Mouse (Mus musculus) T-helper 1 cell (primary cell): ENCODE data around the gene Dcps.

Experiments used
- in situ Hi-C: fragments of 300-600 bp; cut with MboI, MseI; formaldehyde crosslinking; loops from one replicate; pipeline ENCODE4 v1.15.1; 2025; ENCODE audit warnings: high pct_unique_total_duplicates

Gene Dcps

DNA sequence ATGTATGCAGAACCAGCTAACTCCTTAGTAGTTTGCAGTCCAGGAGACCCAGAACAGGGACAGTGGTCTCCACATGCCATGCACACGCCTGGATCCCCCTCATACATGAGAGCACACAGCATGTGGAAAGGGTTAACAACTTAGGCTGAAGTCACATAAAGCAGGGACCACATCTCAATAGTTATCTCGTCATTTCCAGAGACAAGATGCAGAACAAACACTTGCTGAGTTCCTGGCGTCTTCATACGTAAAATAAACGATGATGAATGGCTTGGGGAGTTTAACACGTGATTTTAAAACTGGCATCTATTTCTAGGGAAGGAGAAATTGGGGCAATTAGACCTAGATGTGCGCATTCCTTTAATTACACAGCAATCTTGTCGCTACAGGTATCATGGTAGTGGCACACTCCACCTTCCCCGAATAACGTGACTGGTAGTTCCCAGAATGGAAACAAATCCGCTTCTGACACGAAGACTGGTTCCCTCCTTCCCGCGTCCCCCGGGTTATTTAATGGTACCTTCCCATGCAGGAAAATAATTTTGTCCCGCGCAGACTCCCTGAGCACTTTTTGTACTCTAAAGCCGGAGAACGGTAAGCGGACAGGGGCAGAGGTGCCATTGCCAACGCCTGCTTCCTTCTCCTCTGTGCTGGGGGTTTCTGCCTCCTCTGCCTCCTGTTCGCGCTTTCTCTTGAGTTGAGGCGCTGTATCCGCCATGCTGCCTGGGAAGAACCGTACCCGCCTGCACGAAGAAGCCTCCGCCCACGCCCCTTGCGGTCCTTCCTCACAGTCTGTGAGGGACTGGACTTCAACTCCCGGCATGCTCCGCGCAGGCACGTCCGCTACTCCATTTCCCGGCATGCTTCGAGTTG is at the start of gene Dcps:
TSS of gene Dcps (minus strand) at position 811 of the 873 bp plus-strand sequence.
- in situ Hi-C loops, result no loop called here

GRCm38 (mm10) chr9:35223466-35223865 is 47.6 kb upstream of the Dcps start:
- in situ Hi-C loops, result loop anchor here (25.0 kb wide), 1 partner anchor 1539 kb away; the partner anchor contains the start of gene Stt3a

- in situ Hi-C loops, result loop anchor here (10.0 to 25.0 kb wide), 2 partner anchors 47 to 1544 kb away; partner anchors contain the start of genes Fam118b, Rpusd4 and Stt3a
Observed at GRCm38 (mm10) chr9:35217963-35218362, 42.1 kb upstream of the Dcps start.

DNA sequence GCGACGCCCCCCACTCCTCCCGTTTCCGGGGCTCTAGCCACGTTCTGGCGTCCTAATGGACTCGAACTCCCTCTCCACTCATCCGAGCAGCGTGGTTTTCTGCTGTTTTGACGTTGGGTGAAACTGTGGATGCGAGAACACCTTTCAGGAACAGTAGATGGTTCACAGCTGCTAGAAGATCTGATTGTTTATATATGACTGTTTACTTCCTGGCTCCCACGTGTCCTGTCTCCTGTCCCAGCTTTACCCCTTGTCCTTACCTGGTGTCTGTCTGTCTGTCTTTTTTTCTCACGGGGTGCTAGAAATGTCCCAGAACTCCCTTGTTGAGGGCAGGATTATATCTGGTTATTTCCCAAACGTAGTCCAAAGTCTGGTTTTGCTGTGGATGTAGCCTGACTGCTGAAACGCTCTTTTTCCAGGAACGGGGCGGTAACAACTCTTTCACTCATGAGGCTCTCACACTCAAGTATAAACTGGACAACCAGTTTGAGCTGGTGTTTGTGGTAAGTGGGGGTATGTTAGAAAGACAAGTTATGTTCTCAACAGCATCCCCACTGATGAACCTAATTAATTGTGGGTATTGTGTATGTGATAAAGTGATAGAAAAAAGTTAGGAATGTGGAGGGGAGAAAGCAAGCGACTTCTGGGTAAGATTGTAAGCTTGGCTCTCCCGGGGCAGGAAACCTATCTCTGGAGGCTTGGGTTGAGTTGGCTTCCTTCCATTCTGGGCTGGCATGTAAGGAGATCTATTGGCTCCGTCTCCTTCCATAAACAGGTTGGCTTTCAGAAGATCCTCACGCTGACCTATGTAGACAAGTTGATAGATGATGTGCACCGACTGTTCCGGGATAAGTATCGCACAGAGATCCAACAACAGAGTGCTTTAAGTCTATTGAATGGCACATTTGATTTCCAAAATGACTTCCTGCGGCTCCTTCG is 36.0 kb upstream of the Dcps start:
- in situ Hi-C loops, result loop anchor here (5.0 to 25.0 kb wide), 3 partner anchors 53 to 1550 kb away; partner anchors contain the start of genes Fam118b, Rpusd4 and Stt3a

DNA sequence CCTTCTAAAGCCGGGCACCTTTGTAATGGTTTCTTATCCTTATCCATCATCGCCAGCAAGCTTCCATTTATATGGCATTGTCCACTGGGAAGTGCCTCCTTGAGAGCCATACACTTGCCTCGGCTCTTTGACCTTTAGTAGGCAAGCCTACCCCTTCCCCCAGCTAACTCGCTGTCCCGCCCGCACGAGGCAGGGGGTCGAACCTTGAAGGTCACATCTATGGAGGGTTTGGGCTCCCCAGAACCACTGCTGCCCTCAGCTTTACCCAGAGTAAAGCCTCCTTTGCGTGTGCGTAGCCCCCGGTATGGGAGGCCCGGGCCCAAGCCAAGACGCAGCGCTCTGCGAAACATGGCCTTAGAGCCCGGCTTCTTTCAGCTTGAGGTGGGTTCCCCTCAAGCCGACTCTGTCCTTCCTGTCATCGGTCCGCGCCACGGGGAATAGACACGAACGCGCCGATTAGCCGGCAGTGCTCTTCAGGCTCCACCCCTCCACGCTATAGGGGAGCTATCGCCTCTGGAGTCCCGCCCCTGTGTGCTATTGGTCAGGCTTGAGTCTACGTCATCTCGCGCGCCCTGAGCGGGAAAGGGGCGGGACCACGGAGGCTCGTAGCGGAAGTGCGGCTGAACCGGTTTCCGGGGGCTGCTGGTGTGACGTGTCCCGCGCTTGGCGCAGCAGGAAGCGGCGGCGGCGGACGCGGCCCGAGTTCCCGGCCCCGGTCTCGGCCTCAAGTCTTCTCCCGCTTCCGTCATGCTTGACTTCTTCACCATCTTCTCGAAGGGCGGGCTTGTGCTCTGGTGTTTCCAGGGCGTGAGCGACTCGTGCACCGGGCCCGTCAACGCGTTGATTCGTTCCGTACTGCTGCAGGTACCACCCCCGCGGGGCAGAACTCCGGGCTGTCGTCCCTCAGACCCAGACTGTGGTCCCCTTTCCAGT is 34.9 kb upstream of the Dcps start, which contains the start of gene Foxred1:
TSS of gene Foxred1 (minus strand) at position 514 of the 933 bp plus-strand sequence.
- in situ Hi-C loops, result loop anchor here (5.0 to 25.0 kb wide), 3 partner anchors 54 to 1551 kb away; partner anchors contain the start of genes Fam118b, Rpusd4 and Stt3a

DNA sequence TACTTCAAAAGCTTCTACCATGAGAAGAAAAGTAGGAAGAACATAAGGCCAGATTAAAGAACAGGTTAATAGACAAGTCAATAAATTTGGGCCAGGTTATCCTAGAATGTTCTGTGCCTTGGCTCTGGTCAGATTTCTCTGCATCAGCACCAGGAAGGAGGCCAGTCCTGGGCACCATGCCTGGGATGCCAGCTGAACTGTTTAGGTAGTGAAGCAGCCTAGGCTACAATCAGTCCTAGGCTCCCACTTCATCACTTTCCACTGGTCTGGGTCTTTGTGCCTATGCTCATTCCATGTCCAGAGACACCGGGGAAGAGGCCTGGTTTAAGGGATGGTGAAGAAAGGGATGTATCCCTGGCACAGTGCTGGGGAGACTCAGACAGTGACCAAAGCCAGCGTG is 28.6 kb upstream of the Dcps start:
- in situ Hi-C loops, result loop anchor here (25.0 kb wide), 1 partner anchor 1558 kb away; the partner anchor contains the start of gene Stt3a

DNA sequence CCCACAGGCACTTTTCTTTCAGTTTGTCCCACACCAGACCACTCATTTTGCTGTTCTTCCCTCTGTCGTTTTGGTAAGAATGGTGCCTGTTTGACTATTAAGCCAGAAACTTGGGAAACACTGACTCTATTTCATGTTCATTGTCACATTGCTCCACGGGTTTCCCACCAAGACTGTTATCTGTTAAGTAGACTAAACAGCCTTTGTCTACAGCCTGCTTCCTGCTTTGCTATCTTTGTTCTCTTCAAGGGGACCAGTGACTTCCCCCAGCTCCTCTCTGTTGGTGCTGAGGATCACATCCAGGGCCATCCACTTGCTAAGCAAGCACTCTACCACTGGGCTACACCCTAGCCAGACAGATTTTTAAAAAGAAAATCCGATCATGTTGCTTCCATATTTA is 27.7 kb upstream of the Dcps start:
- in situ Hi-C loops, result loop anchor here (25.0 kb wide), 1 partner anchor 1559 kb away; the partner anchor contains the start of gene Stt3a

- in situ Hi-C loops, result loop anchor here (25.0 kb wide), 1 partner anchor 1562 kb away; the partner anchor contains the start of gene Stt3a
Observed at GRCm38 (mm10) chr9:35200529-35201060, 24.7 kb upstream of the Dcps start.

DNA sequence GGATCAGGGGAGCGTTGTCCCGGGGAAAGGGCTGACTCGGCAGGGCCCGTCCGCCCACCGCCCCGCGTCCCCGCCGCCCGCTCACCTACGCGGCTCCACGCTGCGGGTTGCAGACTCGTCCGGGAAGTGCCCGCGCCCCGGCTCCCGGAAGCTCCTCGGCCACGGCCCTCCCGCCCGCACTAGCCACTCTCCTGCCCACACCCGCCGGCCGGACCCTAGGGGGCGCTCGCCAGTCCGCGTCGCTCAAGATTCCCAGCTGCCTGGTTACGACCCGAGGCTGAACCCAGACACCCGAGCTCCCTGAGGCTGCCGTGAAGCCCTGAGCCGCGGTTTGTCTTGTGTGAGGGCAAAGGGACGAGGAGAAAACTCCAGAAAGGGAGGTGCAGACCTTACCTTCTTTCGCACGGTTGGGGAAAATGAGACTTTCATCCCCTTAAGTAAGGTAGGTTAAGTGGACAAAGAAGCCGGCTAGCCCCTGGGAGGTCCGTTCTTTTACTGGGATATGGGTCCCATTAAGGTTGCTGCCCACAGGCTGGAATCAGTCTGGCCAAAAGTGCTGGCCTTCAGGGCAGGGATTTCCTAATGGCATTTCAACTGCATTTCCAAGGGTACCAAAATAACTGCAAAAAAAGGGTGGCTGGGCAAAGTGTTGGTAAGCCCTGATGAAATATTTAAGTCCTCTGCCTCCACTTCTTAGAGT is 24.1 kb upstream of the Dcps start, which contains the start of the genes Srpr and Tirap:
TSS of gene Srpr (plus strand) at position 404 of the 700 bp plus-strand sequence.
TSS of gene Tirap (minus strand) at position 520 of the 700 bp plus-strand sequence.
- in situ Hi-C loops, result loop anchor here (25.0 kb wide), 1 partner anchor 1562 kb away; the partner anchor contains the start of gene Stt3a

GRCm38 (mm10) chr9:35198945-35199771 is 23.3 kb upstream of the Dcps start:
- in situ Hi-C loops, result no loop called here

GRCm38 (mm10) chr9:35198351-35198750 is 22.5 kb upstream of the Dcps start:
- in situ Hi-C loops, result no loop called here

DNA sequence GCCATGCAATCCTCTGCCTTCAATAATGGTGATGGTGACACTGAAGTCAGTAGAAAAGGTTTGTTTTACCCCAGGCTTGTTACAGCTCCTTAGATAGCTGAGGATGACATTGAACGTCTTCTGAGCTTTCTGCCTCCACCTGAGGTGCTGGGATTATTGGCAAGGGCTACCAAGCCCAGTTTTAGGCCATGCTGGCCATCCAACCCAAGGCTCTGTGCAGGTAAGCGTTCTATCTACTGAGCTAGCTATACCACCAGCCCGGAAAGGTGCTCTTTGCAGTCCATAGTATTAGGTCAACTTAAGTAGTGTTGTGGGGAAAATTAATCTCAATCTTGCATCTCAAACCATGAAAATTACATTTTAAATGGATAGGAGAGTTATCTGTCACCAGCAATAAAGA is 21.8 kb upstream of the Dcps start:
- in situ Hi-C loops, result no loop called here

DNA sequence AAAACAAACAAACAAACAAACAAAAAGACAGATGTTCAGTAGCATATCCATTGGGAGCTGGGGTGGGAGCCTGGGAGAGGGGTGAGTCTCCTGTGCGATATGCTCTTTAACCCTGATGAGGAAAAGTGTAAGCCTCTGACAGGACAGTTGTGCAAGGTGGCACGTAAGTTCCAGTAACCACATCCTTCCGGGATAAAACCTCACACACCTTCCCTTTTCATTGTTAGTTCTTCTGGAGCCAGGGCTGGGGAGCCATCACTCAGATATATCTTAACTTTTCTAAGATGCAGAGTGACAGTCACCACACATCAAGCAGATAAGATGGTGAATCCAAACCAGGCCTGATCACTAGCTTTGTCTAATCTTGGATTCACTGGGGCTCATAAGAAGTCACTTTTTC is 18.2 kb upstream of the Dcps start:
- in situ Hi-C loops, result no loop called here

GRCm38 (mm10) chr9:35192983-35193542 is 17.2 kb upstream of the Dcps start:
- in situ Hi-C loops, result no loop called here

- in situ Hi-C loops, result no loop called here
Observed at GRCm38 (mm10) chr9:35188700-35189099, 12.8 kb upstream of the Dcps start.

- in situ Hi-C loops, result no loop called here
Observed at GRCm38 (mm10) chr9:35187351-35187903, 11.6 kb upstream of the Dcps start.

- in situ Hi-C loops, result no loop called here
Observed at GRCm38 (mm10) chr9:35186430-35186829, 10.6 kb upstream of the Dcps start.

- in situ Hi-C loops, result no loop called here
Observed at GRCm38 (mm10) chr9:35183359-35183758, 7.5 kb upstream of the Dcps start.
